Comparison of ENCODE assay signal across 8 mouse cellular contexts in genomic region chr14:55743711-55744110, GRCm38 (mm10). TPM values are rescaled to one million over a fixed set of nuclear protein-coding genes. Genes with fewer than 3 reads are reported as not detected.
DNase-seq lines count a peak whose midpoint lies in the region; ATAC-seq lines count a peak whose summit lies in the region.

No protein-coding gene starts in this region.

- no peak overlapping the region for H3K9ac ChIP-seq in forebrain, embryonic 12.5 days
- no peak overlapping the region for H3K9ac ChIP-seq in heart, embryonic 16.5 days (ENCODE audit: low read length)
- H3K9ac ChIP-seq in liver, embryonic 16.5 days (ENCODE audit: low read depth, low read length): no peak overlapping the region
- peak overlapping the region; percentile 47 for H3K9ac ChIP-seq in neural tube, embryonic 13.5 days

- ATAC-seq in forebrain, embryonic 12.5 days (ENCODE audit: low FRiP score): peak; percentile 70
- ATAC-seq in heart, embryonic 16.5 days (replicated peaks; ENCODE audit: extremely low read depth, insufficient read depth, low FRiP score): peak; percentile 70
- peak; percentile 36 for ATAC-seq in liver, embryonic 16.5 days (ENCODE audit: low read depth)
- peak; percentile 40 for ATAC-seq in neural tube, embryonic 13.5 days (ENCODE audit: low read depth)

- DNase-seq in CD4-positive, CD25-positive, alpha-beta regulatory T cell, adult 2 months (ENCODE audit: low read depth, low spot score): peak; percentile 94
- DNase-seq in c-Kit-negative CD71-positive TER-119-positive erythroid progenitor cells, embryonic 14.5 days (ENCODE audit: low read depth, low spot score): peak; percentile 71
- peak; percentile 88 to 92 for DNase-seq in kidney, postnatal 25 days
- DNase-seq in telencephalon, adult 2 months (ENCODE audit: low read depth, low spot score): peak; percentile 44

- H3K27ac ChIP-seq in forebrain, embryonic 12.5 days: no peak overlapping the region
- H3K27ac ChIP-seq in heart, embryonic 16.5 days (ENCODE audit: low read length): no peak overlapping the region
- H3K27ac ChIP-seq in liver, embryonic 16.5 days (ENCODE audit: low read length): no peak overlapping the region
- no peak overlapping the region for H3K27ac ChIP-seq in neural tube, embryonic 13.5 days (replicated peaks)

- peak overlapping the region; percentile 30 for H3K4me2 ChIP-seq in forebrain, embryonic 12.5 days
- H3K4me2 ChIP-seq in heart, embryonic 16.5 days (ENCODE audit: low read depth, low read length): peak overlapping the region; percentile 29; the same call in 1 of the 2 replicates
- H3K4me2 ChIP-seq in liver, embryonic 16.5 days (ENCODE audit: low read depth, low read length): no peak overlapping the region
- H3K4me2 ChIP-seq in neural tube, embryonic 13.5 days: peak overlapping the region; percentile 99

- no peak overlapping the region for H3K4me3 ChIP-seq in forebrain, embryonic 12.5 days (replicated peaks)
- H3K4me3 ChIP-seq in heart, embryonic 16.5 days (ENCODE audit: low read length): no peak overlapping the region
- no peak overlapping the region for H3K4me3 ChIP-seq in liver, embryonic 16.5 days (ENCODE audit: low read depth, low read length)
- H3K4me3 ChIP-seq in neural tube, embryonic 13.5 days: no peak overlapping the region; the same call in 1 of the 2 replicates

- peaks cover 24% of the 10 kb centered on the region for H3K36me3 ChIP-seq in forebrain, embryonic 12.5 days (replicated peaks)
- H3K36me3 ChIP-seq in heart, embryonic 16.5 days (ENCODE audit: control insufficient read depth, insufficient read depth): peaks cover 23% of the 10 kb centered on the region
- H3K36me3 ChIP-seq in liver, embryonic 16.5 days (ENCODE audit: control insufficient read depth, insufficient read depth): 0 out of 2 replicates have a peak, but pooled peaks cover 3% of the 10 kb centered on the region
- peaks cover 37% of the 10 kb centered on the region for H3K36me3 ChIP-seq in neural tube, embryonic 13.5 days

- 19% methylated on average over 10 of the region's 10 CpGs for WGBS in forebrain, embryonic 12.5 days
- 19% methylated on average over 10 of the region's 10 CpGs for WGBS in heart, embryonic 16.5 days
- 20% methylated on average over 10 of the region's 10 CpGs for WGBS in liver, embryonic 16.5 days (ENCODE audit: insufficient replicate concordance)
- 22% methylated on average over 10 of the region's 10 CpGs for WGBS in neural tube, embryonic 13.5 days

- H3K4me1 ChIP-seq in forebrain, embryonic 12.5 days: peaks cover 33% of the 10 kb centered on the region
- H3K4me1 ChIP-seq in heart, embryonic 16.5 days (ENCODE audit: control insufficient read depth, insufficient read depth, low read length): peaks cover 22% of the 10 kb centered on the region
- H3K4me1 ChIP-seq in liver, embryonic 16.5 days (ENCODE audit: control insufficient read depth, low read depth, low read length): peaks cover 31% of the 10 kb centered on the region
- peaks cover 40% of the 10 kb centered on the region for H3K4me1 ChIP-seq in neural tube, embryonic 13.5 days (replicated peaks)

- H3K27me3 ChIP-seq in forebrain, embryonic 12.5 days: no peaks in the 10 kb centered on the region
- H3K27me3 ChIP-seq in heart, embryonic 16.5 days (ENCODE audit: control insufficient read depth, insufficient read depth, low read length): no peaks in the 10 kb centered on the region
- no peaks in the 10 kb centered on the region for H3K27me3 ChIP-seq in liver, embryonic 16.5 days (ENCODE audit: control insufficient read depth, insufficient read depth, low read depth, low read length)
- H3K27me3 ChIP-seq in neural tube, embryonic 13.5 days: no peaks in the 10 kb centered on the region

- H3K9me3 ChIP-seq in forebrain, embryonic 12.5 days: no peaks in the 10 kb centered on the region
- no peaks in the 10 kb centered on the region for H3K9me3 ChIP-seq in heart, embryonic 16.5 days (replicated peaks; ENCODE audit: control insufficient read depth, low read length)
- H3K9me3 ChIP-seq in liver, embryonic 16.5 days (replicated peaks; ENCODE audit: control insufficient read depth, low read length): no peaks in the 10 kb centered on the region
- H3K9me3 ChIP-seq in neural tube, embryonic 13.5 days: no peaks in the 10 kb centered on the region

RNA-seq across cellular contexts. Expression of gene Dhrs1, which starts 1.8 kb away (rescaled TPM):
- 68.8 and 74.1 TPM in 2 replicates for polyA plus RNA-seq in forebrain, embryonic 12.5 days (2016; fragmentation: Nextera tagmentation; extraction: Ambion mirVana)
- polyA plus RNA-seq in heart, embryonic 16.5 days (2015; fragmentation: Nextera tagmentation; extraction: Ambion mirVana): 71.1 and 76.3 TPM in 2 replicates
- polyA plus RNA-seq in liver, embryonic 16.5 days (2015; fragmentation: Nextera tagmentation; extraction: Ambion mirVana): 40.9 and 43.5 TPM in 2 replicates
- polyA plus RNA-seq in neural tube, embryonic 13.5 days (2015; fragmentation: Nextera tagmentation; extraction: Ambion mirVana): 90.0 and 95.0 TPM in 2 replicates

RNA-seq across cellular contexts. Expression of gene Nop9, which starts 1.8 kb away (rescaled TPM):
- 47.9 and 52.0 TPM in 2 replicates for polyA plus RNA-seq in forebrain, embryonic 12.5 days (2016; fragmentation: Nextera tagmentation; extraction: Ambion mirVana)
- 21.5 and 22.7 TPM in 2 replicates for polyA plus RNA-seq in heart, embryonic 16.5 days (2015; fragmentation: Nextera tagmentation; extraction: Ambion mirVana)
- polyA plus RNA-seq in liver, embryonic 16.5 days (2015; fragmentation: Nextera tagmentation; extraction: Ambion mirVana): 18.6 and 18.7 TPM in 2 replicates
- polyA plus RNA-seq in neural tube, embryonic 13.5 days (2015; fragmentation: Nextera tagmentation; extraction: Ambion mirVana): 29.3 and 32.7 TPM in 2 replicates

RNA-seq across cellular contexts. Expression of gene Cideb, which starts 14.5 kb away (rescaled TPM):
- polyA plus RNA-seq in forebrain, embryonic 12.5 days (2016; fragmentation: Nextera tagmentation; extraction: Ambion mirVana): 0.40 TPM in 1 of 2 replicates, not detected in the other
- polyA plus RNA-seq in heart, embryonic 16.5 days (2015; fragmentation: Nextera tagmentation; extraction: Ambion mirVana): 1.3 and 1.8 TPM in 2 replicates
- 74.1 and 86.9 TPM in 2 replicates for polyA plus RNA-seq in liver, embryonic 16.5 days (2015; fragmentation: Nextera tagmentation; extraction: Ambion mirVana)
- 0.24 TPM in 1 of 2 replicates, not detected in the other for polyA plus RNA-seq in neural tube, embryonic 13.5 days (2015; fragmentation: Nextera tagmentation; extraction: Ambion mirVana)

RNA-seq across cellular contexts. Expression of gene Ltb4r2, which starts 17.5 kb away (rescaled TPM):
- 0.20 and 0.41 TPM in 2 replicates for polyA plus RNA-seq in forebrain, embryonic 12.5 days (2016; fragmentation: Nextera tagmentation; extraction: Ambion mirVana)
- polyA plus RNA-seq in heart, embryonic 16.5 days (2015; fragmentation: Nextera tagmentation; extraction: Ambion mirVana): 0.20 and 0.32 TPM in 2 replicates
- 0.38 and 0.40 TPM in 2 replicates for polyA plus RNA-seq in liver, embryonic 16.5 days (2015; fragmentation: Nextera tagmentation; extraction: Ambion mirVana)
- 0.29 and 0.33 TPM in 2 replicates for polyA plus RNA-seq in neural tube, embryonic 13.5 days (2015; fragmentation: Nextera tagmentation; extraction: Ambion mirVana)

RNA-seq across cellular contexts. Expression of gene Rabggta, which starts 21.6 kb away (rescaled TPM):
- 32.1 and 34.0 TPM in 2 replicates for polyA plus RNA-seq in forebrain, embryonic 12.5 days (2016; fragmentation: Nextera tagmentation; extraction: Ambion mirVana)
- polyA plus RNA-seq in heart, embryonic 16.5 days (2015; fragmentation: Nextera tagmentation; extraction: Ambion mirVana): 22.0 and 25.6 TPM in 2 replicates
- 11.3 and 12.4 TPM in 2 replicates for polyA plus RNA-seq in liver, embryonic 16.5 days (2015; fragmentation: Nextera tagmentation; extraction: Ambion mirVana)
- 50.6 and 53.2 TPM in 2 replicates for polyA plus RNA-seq in neural tube, embryonic 13.5 days (2015; fragmentation: Nextera tagmentation; extraction: Ambion mirVana)

Comparison
In these comparisons a context has a peak if more than half of its experiments do, and no peak if none do; other contexts are left out.
1. DNase-seq: peak in every context shown above with its lines; median percentile 94 in CD4-positive, CD25-positive, alpha-beta regulatory T cell, adult 2 months; 90 in kidney, postnatal 25 days; 71 in c-Kit-negative CD71-positive TER-119-positive erythroid progenitor cells, embryonic 14.5 days; 44 in telencephalon, adult 2 months.
2. RNA of gene Cideb, which starts 14.5 kb away (polyA plus RNA-seq): 74.1 to 86.9 TPM in liver, embryonic 16.5 days; 1.3 to 1.8 TPM in heart, embryonic 16.5 days, 0.40 TPM in forebrain, embryonic 12.5 days and 0.24 TPM in neural tube, embryonic 13.5 days; every median in the first group is over 10 times any median in the second.
3. Peak in every context shown above with its lines, with median percentiles within 50 percentile points of each other: ATAC-seq.